Mouse (Mus musculus): ENCODE data around the gene Tex13c1. TPM values are rescaled to one million over a fixed set of nuclear protein-coding genes. Genes with fewer than 3 reads are reported as not detected.

Gene Tex13c1
- not detected in 2 replicates for polyA plus RNA-seq (2012; rRNA removed)

DNA sequence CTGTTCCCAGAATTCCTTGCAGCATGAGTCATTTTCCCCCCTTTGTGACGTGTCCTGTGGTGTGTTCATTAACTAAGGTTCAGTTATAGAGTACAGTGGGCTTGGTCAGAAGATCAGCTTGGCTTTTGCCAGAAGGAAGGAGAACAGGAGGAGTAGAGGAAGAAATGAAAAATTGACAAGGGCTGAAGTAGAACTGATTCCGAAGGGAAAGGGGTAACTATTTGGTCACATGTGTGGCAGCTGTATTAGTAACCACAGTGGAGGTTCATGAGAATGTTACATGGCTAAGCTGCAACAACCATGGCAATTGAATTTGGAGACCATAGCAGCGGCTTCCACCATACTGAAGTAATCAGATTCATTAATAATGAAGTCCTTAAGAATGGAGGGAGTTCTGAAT lies at the start of gene Tex13c1:
TSS of gene Tex13c1 (plus strand) at position 301 of the 400 bp plus-strand sequence.
- H3K4me3 ChIP-seq (ENCODE audit: insufficient read depth, low read length) = no peak within 1 kb of the TSS
- TF ChIP-seq POLR2A (IDR thresholded peaks at IDR 0.05; ENCODE audit: extremely low read depth, insufficient read depth, low read length) (no peak), CTCF (IDR thresholded peaks at IDR 0.05; ENCODE audit: extremely low read depth, insufficient read depth, low read length) (no peak)
- H3K4me1 ChIP-seq (ENCODE audit: control insufficient read depth, insufficient read depth, low read length) = no peaks in the 10 kb centered on the region
- no peak within 1 kb of the TSS for H3K27ac ChIP-seq (ENCODE audit: insufficient read depth, low read length)

Other genes starting within 250 kb of the Tex13c1 start
- gene Tenm1, start 162.0 kb upstream of the Tex13c1 start, polyA plus RNA-seq (2012; rRNA removed) = 12.0 and 12.9 TPM in 2 replicates

All from cortical plate, adult 2 months (tissue).